Mouse (Mus musculus): Measurements from ENCODE around the gene Fez2.

- TF ChIP-seq CTCF (IDR thresholded peaks at IDR 0.05; ENCODE audit: extremely low read depth, insufficient read depth, low read length): no peak
- no peak for TF ChIP-seq POLR2A (IDR thresholded peaks at IDR 0.05; ENCODE audit: extremely low read depth, insufficient read depth, low read length)
Observed at GRCm38 (mm10) chr17:78400130-78400840, 17.7 kb downstream of the Fez2 start.
